Mouse (Mus musculus) hematopoietic stem cell, adult 5-6 weeks (primary cell): ENCODE measurements at regions not wholly inside any gene's neighbourhood (a gene's known extent, or its start where the extent isn't known, plus 50 kb on each side); places are given as distances from the start of the nearest gene placed in this dataset.

ENCODE experiments used
- ATAC-seq, 2 experiments: fragments of 125-278 bp in 1 of 2; replicated peaks in 1 of 2; 2 replicates each; pipeline ENCODE4 v1.8.0; 2016 to 2017; ENCODE audit warnings: inconsistent platforms in 2 of 2, mild to moderate bottlenecking in 2 of 2, moderate number of reproducible peaks in 2 of 2, low read depth in 1 of 2, moderate TSS enrichment in 1 of 2; ENCODE audit not compliant: low FRiP score in 2 of 2, poor library complexity in 2 of 2, severe bottlenecking in 2 of 2, insufficient read depth in 1 of 2, low TSS enrichment in 1 of 2

DNA sequence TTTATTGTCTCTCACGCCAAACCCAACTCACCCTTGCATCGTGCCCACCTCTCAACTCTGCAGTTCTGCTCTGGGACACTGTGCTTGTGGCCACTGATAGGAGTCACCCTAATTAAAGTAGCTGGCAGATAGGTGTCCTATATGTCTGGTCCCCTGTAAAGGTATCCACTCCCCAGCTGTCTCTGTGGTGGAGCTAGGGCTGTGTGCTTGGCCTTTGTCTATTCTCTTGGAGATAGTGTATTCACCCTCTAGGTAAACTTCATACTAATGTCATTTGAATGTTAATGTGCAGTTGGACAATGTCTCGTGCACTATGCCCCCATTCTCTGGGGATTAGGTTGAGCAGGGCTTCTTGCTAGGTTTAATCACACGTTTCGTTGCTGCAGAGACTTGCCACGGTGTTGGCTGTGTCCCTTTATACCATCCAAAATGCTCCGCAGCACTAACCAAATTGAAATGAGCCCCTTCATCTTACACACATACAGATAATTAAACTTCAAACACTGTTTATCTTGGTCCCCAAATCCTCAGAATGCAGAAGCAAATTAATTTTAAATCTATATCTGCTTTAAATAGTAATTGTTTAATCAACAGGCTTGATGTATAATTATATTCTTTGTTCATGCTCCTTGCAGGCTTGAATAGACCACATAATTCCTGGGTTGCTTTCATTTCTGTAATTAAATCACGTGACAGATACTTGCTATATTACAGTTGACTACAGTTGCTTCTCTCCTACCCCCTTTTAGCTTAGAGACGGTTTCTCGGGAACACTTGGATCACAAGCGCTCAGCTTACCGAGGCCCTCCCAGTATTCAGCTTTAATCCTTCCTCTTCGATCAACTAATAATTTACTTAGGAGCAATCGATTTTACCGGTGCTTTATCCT lies 453.0 kb upstream of the Slc30a5 start:
- ATAC-seq = no peak

DNA sequence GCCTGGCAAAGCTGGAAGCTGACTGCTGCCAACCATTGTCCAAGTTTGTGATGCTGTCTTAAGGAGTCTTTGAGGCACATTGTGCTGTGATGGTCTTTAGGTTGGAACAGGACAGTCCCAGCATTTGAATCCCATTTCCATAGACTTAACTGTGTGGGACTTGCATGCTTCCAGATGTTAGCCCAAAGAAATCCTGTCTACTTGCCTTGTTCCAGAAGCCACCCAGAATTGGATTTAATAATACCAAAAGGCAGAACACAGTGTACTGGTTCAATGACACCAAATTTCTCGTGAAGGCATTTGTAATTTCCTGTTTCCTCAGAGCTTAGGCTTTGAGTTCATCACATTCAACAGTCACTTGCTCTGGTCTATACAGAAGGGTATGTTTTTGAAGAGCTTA lies 444.9 kb upstream of the Slc30a5 start:
- ATAC-seq = no peak

DNA sequence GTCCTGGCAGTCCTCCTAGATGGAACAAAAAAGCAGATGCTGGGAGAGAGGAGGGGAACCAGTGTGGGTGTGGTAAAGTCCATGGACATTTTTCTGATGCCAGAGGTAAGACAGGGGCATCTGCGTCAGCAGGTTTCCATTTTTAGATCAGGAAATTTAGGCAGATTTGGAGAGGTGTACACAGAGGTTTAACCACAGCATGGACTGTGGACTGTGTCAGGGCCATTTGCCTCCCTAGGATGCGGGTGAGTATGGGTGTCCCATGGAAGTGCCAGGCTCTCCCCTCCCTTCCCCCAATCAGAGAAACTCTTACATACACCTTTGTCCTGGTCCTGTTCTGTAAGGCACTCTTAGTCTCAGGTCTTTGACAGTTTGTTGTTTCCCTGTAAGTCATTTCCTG lies 443.5 kb upstream of the Slc30a5 start:
- ATAC-seq = no peak; a peak in 1 of 4 replicates

DNA sequence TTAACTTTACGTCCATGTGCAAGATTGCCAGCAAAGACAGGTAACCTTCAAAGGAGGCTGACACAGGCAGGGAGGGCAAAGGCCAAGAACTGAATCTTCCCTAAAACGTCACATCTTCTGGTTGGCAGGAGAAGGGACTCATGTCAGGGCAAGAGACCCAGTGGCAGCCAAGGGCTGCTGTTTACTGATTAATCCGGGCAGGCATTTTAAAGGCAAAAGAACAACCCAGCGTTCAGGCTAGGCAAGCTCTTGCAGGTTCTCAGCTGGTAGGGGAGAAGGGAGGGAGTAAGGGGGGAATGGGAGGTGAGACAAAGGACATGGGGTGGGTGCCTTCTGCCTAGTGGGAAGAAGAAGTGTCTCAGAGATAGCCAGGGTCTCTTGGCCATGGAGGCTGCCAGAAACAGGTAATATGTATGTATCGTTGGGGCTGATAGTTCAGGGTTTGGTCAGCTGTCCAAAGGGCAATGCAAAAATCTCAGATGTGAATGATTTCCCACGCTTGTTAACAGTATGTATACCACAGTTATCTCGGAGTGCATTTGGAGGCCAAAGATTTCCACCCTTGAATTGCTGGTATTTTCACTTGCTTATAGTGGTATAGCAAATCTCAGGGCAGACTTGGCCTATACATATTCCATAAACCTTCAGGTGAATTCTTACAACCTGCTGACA lies 441.4 kb upstream of the Slc30a5 start:
- no peak for ATAC-seq

DNA sequence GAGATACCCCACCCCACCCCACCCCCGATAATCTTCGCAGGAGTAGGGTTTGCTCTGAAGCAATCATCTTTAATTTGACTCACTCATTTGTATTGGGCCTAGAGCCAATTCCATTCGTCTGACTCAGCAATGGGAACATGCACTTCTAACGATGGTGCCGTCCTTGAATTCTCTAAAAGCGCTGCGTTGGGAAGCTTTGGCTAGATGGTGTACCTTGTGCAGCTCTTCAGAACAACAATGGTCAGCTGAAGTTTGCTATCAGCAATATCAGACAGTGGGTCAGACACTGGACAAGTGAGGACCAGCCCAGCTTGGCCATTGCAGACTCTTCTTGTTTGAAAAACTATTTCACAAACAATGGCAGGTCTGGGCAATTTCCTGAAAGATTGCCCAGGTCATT lies 440.1 kb upstream of the Slc30a5 start:
- no peak for ATAC-seq

DNA sequence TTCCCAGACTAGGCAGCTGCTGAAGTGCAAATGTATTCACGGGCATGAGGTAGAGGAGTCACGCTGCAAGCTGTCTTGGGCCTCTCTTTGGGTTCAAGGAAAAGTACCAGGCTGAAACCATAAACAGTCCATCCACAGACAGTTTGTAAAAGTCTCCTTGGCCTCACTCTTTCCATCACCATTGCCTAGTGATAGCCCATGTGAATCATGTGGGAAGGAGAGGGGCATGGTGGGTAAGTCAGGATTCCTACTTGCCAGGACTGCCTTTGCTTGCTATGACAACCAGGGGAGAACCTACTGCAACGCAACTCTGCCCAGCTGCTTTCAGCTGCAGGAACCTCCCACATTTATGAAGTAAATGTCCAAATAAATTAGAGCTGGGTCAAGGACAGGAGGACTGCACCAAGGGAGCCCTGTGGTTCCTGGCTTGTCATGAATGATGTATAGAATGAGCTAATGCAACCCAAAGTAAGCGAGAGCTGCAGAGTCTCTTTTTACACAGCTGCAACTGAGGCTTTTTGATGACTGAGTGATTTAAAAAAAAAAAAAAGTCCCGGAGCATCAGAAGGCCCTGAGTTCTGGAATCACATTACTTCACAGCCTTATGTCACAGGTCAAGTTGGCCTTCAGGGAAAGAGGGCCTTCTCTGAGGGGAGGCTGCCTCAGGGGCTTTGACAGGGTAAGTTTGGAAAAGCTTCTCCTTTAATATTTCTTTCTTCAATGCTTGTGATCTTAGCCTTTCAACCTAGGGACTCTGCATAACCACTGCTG lies 420.7 kb upstream of the Slc30a5 start:
- no peak for ATAC-seq

DNA sequence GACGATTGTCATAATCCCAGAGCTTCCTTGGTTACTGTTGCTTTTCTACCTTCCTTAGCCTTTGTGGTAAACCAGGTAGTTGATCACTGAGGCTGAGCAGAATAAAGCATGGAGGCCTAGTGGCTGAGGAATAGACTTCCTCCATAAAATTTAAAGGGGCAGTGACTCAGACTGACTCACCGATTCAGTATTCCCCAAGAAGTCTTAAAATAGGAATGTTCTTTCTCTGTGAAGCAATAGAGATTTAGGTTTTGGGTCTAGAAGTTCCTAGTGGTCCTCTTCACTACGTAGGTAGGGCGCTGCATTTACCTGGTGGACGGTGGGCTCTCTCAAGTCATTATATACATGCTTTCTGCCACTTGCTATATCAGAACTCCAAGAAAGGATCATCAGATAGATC lies 416.1 kb upstream of the Slc30a5 start:
- ATAC-seq = no peak

DNA sequence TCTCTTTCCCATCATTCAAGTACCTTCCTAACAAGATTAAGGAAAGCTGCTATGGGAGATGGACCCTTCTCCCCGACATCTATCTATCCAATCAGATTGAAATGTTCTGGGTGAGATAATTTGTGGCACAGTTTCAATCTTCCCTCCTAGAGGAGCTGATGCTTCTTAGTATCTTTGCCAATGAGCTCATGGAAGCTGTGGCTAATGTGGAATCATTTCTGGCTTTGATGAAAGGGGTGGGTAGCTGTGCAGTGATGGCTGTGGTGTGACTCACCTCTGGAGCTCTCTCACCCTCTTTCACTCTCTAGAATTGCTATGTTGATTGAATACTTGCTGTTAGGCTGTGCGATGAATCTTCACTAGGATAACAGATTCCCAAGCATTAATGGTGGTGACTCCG lies 411.1 kb upstream of the Slc30a5 start:
- ATAC-seq = no peak

DNA sequence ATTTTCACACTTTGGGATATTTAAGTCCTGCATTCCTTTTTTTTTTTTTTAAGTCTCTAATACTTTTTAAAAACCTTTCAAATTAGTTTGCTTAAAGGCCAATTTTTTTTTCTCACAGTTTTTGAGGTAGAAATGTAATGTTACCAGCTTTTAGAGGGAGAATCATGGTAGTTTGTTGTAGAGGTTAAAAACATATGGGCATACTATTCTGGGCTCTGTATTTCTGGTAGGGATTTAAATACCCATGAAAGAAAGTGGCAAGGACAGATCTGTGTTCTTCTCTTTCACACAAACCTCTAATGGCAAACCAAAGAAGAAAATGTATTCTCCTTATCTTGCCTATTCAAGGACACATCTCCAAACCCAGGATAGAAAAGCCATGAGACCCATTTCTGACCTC lies 405.6 kb upstream of the Slc30a5 start:
- no peak for ATAC-seq

DNA sequence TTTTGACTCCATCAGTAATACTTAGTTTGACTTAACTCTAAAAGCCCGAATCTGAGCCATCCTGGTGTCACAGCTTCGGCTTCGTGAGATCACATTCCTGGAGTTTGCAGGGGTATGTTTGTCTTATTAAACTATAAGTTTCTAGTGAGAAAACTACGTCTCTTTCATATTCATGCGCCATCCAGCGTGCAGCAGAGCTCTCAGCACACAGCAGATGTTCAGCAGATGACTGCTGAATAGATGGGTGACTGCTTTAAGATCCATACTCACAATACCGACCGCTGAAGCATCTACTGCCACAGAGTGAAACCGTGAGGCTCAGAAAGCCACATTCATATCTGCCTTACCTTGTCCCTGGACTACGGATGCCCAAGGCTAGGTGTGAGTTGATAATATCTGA lies 403.8 kb upstream of the Slc30a5 start:
- no peak for ATAC-seq

DNA sequence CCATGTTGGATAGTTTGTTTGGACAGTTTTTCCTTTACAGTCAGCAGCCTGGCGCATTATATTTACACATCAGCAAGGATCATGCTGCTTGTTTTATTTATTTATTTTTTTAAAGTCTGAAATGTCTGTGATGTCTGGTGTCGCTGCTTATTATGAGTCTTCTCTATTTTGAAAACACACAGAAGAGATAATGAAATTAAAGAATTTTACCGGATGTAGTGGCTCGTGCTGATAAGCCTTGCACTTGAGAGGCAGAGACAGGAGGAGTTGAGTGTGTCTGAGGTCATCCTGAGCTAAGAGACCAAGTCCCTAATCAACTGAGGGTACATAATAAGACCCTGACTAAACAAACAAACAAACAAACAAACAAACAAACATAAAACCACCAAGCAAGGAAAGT lies 402.6 kb upstream of the Slc30a5 start:
- no peak for ATAC-seq

DNA sequence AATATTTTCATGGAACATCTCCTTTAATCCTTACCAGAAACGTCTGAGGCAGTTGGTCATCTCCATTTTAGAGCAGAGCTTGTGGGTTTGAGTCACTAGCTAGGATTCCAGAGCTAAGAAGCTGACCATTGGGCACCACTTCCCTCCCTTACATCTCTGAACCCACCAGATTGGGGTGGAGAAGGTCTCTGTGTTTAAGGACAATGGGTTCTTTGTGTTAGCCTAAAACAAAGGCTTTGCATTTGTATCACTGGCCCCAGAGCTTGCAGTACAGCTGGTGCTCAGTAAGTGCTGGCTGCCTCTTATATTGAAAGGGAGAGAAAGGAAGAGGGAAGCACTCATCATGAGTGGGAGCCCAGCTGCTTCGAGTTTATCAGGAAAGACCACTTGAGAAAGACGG lies 401.9 kb upstream of the Slc30a5 start:
- no peak for ATAC-seq

DNA sequence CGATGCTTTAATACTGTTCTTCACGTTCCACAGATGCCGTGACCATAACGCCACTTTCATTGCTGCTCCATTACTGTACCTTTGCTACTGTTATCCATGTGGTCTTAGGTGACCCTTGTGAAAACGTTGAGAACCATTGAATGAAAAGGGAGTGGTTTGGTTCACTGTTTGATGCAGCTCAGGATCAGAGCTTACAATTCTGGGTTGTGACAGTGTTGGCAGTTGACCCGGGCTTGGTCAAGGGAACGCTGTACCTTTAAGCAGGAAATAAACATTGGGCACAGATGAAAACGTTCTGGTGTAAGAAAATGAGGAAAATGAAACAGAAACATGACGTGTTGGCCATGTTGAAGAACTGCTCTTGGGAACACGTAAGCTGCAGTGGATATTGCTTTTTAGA lies 401.3 kb upstream of the Slc30a5 start:
- ATAC-seq = no peak

DNA sequence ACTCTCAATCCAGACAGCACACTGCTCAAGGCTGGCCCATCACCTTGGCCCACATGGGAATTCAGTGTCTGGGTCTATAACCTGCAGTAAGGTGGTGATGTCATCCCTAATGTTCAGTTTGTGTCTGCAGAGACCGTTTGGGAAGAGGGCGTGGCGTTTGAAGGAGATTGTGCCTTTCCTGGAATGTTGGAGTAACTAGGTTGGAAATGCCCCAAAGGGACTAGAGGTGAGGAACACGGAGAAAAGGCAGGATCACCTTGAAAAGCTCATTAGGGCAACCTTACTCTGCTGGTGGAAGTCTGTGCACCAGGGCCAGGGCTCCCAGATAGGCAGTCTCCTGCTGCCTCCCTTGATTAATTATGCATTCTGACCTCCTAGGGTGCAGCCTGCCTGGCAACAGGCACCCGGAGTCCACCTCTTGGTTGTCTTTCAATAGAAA lies 400.6 kb upstream of the Slc30a5 start:
- no peak for ATAC-seq

DNA sequence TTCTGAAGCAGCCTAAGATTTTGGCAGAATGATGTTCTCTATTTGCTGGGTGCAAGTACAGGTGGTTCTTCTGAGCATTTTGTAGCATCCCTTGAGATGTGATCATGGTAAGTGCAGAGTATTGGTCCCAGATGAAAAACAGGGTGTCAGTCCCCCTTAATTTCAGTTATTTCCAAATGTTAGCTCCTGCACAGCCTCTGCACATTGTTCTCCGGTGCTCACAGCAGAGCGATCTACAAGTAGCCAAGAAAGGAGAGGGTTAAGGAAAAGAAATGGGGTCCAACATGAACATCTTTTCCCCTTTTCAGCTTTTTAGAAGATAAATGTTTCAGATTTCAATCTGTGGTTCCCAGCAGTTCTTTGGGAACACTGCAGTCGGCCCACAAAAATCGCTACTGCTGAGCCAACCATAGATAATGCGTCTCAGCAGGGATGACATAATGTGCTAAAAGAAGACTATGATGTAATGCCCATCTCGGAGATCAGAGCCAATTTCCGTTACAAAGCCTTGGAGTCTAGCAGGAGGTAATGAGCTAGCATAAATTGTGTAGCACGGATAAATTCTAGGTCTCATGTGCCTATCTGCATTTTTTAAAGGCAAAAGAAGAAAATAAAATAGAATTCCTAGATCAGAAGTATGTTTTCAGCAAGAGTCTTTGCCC lies 400.1 kb upstream of the Slc30a5 start:
- ATAC-seq = no peak

DNA sequence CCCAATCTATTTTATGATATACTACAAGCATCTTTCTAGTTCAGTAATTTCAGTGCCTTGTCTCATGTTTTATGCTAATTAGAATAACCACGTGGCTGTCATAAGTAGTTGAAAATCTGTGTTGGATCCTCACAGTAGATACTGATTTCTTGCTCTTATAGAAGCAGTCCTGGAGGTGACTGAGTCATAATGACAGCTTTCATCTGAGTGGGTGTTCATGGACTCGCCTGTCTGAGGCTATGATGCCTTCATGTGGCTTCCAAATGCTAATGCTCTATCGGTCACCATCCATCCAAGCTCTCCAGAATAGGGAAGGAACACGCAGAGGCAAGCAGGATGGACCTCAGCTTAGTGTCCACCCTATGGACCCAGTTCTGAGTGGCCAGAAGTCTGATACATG lies 396.6 kb upstream of the Slc30a5 start:
- ATAC-seq = no peak

DNA sequence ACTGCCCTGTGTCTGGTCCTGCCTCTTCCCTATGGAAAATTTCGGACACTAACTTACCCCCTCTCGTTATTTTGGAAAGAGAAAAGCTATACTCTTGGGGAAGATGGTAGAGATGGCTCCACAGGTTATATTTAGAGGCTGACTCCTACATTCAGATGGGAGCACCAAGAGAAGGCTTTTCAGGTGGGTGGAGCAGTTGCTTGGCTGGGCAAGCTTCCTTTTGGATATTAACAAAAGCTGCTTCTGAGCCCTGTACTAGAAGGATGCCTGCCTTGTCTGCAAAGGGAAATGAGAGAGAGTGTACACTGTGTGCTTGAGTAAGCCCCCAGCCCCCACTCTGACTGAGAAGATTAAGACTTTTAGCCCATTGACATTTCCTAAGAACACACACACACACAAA lies 392.1 kb upstream of the Slc30a5 start:
- no peak for ATAC-seq
